Mouse (Mus musculus) neural tube, embryonic 13.5 days (tissue): ENCODE results near the gene Tph1. TPM values are rescaled to one million over a fixed set of nuclear protein-coding genes. Genes with fewer than 3 reads are reported as not detected.
"Not testable (repeated sequence)": the region's sequence is repeated elsewhere in the genome, so short reads cannot be mapped to it uniquely, and the experiment has no call there.

Experiments used
- ATAC-seq: fragments of 200-750 bp; cut with Nextera tagmentation; 2 replicates; pipeline ENCODE4 v1.8.0; 2017; ENCODE audit warnings: low read depth, mild to moderate bottlenecking, moderate TSS enrichment, moderate library complexity
- H3K27ac ChIP-seq: fragments of 300-500 bp; sonication (generic); replicated peaks from 2 replicates; pipeline ENCODE4 v1.5.1; 2015; ENCODE audit warnings: moderate library complexity, mild to moderate bottlenecking, inconsistent platforms
- H3K27me3 ChIP-seq: fragments of 300-500 bp; sonication (generic); 2 replicates; pipeline ENCODE4 v1.6.1; 2015; ENCODE audit warnings: mild to moderate bottlenecking, inconsistent platforms
- H3K36me3 ChIP-seq: fragments of 300-500 bp; sonication (generic); 2 replicates; pipeline ENCODE4 v1.6.1; 2015; ENCODE audit warnings: mild to moderate bottlenecking, inconsistent platforms
- H3K4me1 ChIP-seq: fragments of 300-500 bp; sonication (generic); replicated peaks from 2 replicates; pipeline ENCODE4 v1.6.1; 2015; ENCODE audit warnings: inconsistent platforms
- H3K4me2 ChIP-seq: fragments of 300-500 bp; sonication (generic); 2 replicates; pipeline ENCODE4 v1.6.1; 2015; ENCODE audit warnings: inconsistent platforms, mild to moderate bottlenecking, moderate library complexity
- H3K4me3 ChIP-seq: fragments of 300-500 bp; sonication (generic); 2 replicates; pipeline ENCODE4 v1.5.1; 2015; ENCODE audit warnings: mild to moderate bottlenecking, inconsistent platforms
- H3K9ac ChIP-seq: fragments of 300-500 bp; sonication (generic); 2 replicates; pipeline ENCODE4 v1.6.1; 2015; ENCODE audit warnings: moderate library complexity, mild to moderate bottlenecking, inconsistent platforms
- H3K9me3 ChIP-seq: fragments of 300-500 bp; sonication (generic); 2 replicates; pipeline ENCODE4 v1.6.1; 2016; ENCODE audit warnings: inconsistent platforms
- WGBS: fragments of 180-500 bp; shearing (Covaris S2); methylation state at CpG from one replicate; pipeline ENCODE4 v1.1.7; 2015; 5-methylcytosine and 5-hydroxymethylcytosine counted together
- polyA plus RNA-seq: library from polyadenylated mRNA; unstranded; fragments of >200 nt; fragmentation: Nextera tagmentation; extraction: Ambion mirVana; gene quantifications from 2 replicates; pipeline ENCODE4 v1.2.1, GENCODE M21; 2015

Tph1 gene
- polyA plus RNA-seq, 1 experiment from 2014 or later = 0.60 TPM

- no peak overlapping the region for H3K9ac ChIP-seq
- no peak overlapping the region for H3K27ac ChIP-seq
- H3K4me2 ChIP-seq = no peak overlapping the region
- no peaks in the 10 kb centered on the region for H3K36me3 ChIP-seq
- 0 out of 2 replicates have a peak, but pooled peaks cover 10% of the 10 kb centered on the region for H3K4me1 ChIP-seq
- H3K27me3 ChIP-seq = no peaks in the 10 kb centered on the region
- no peaks in the 10 kb centered on the region for H3K9me3 ChIP-seq
- no peak overlapping the region for H3K4me3 ChIP-seq
- ATAC-seq = no peak
Measured at GRCm38 (mm10) chr7:46680732-46681131, 8.4 kb upstream of the Tph1 start.

DNA sequence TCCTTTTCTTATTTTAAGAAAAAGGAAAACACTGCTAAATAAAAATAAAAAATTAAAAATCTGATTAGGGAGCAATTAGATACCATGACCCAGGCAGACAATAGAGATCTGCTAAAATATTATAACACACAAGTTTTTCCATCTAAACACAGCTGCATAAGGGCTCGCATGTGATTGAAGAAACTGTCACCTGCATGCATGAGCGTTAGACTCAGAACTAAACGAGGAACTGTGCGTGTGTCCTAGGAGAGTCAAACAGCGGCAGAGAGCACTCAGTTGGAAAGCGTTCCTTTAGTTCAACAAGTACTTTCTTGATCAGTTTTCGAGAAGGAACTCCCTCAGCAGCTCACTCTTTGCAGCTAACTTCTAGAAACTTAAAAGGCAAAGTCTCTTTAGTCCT lies 6.7 kb upstream of the Tph1 start:
- WGBS = 84% methylated on average over 7 of the region's 7 CpGs
- not testable (repeated sequence) for H3K9me3 ChIP-seq, H3K27me3 ChIP-seq, ATAC-seq, H3K4me2 ChIP-seq, H3K36me3 ChIP-seq, H3K4me3 ChIP-seq, H3K9ac ChIP-seq, H3K27ac ChIP-seq
- 0 out of 2 replicates have a peak, but pooled peaks cover 10% of the 10 kb centered on the region for H3K4me1 ChIP-seq

GRCm38 (mm10) chr7:46678417-46678816 lies 6.1 kb upstream of the Tph1 start:
- no peak for ATAC-seq
- H3K4me1 ChIP-seq = 0 out of 2 replicates have a peak, but pooled peaks cover 10% of the 10 kb centered on the region
- no peaks in the 10 kb centered on the region for H3K27me3 ChIP-seq
- no peak overlapping the region for H3K9ac ChIP-seq
- no peaks in the 10 kb centered on the region for H3K36me3 ChIP-seq
- no peak overlapping the region for H3K4me3 ChIP-seq
- H3K9me3 ChIP-seq = no peaks in the 10 kb centered on the region
- H3K4me2 ChIP-seq = no peak overlapping the region
- no peak overlapping the region for H3K27ac ChIP-seq
- 95% methylated on average over 3 of the region's 3 CpGs for WGBS

- H3K4me3 ChIP-seq = no peak overlapping the region
- H3K36me3 ChIP-seq = no peaks in the 10 kb centered on the region
- H3K4me1 ChIP-seq = 0 out of 2 replicates have a peak, but pooled peaks cover 10% of the 10 kb centered on the region
- no peak overlapping the region for H3K4me2 ChIP-seq
- no peak overlapping the region; the same call in 1 of the 2 replicates for H3K27ac ChIP-seq
- peak; percentile 43 for ATAC-seq
- H3K27me3 ChIP-seq = no peaks in the 10 kb centered on the region
- 54% methylated on average over 5 of the region's 5 CpGs for WGBS
- H3K9ac ChIP-seq = no peak overlapping the region
- no peaks in the 10 kb centered on the region for H3K9me3 ChIP-seq
Measured at GRCm38 (mm10) chr7:46676808-46677360, 4.5 kb upstream of the Tph1 start.

GRCm38 (mm10) chr7:46675886-46676285 lies 3.5 kb upstream of the Tph1 start:
- no peaks in the 10 kb centered on the region for H3K27me3 ChIP-seq
- H3K4me3 ChIP-seq = no peak overlapping the region
- 0 out of 2 replicates have a peak, but pooled peaks cover 10% of the 10 kb centered on the region for H3K4me1 ChIP-seq
- H3K27ac ChIP-seq = no peak overlapping the region
- WGBS = 87% methylated on average over 8 of the region's 8 CpGs
- H3K9me3 ChIP-seq = no peaks in the 10 kb centered on the region
- no peak for ATAC-seq
- no peaks in the 10 kb centered on the region for H3K36me3 ChIP-seq
- H3K4me2 ChIP-seq = no peak overlapping the region
- H3K9ac ChIP-seq = no peak overlapping the region

DNA sequence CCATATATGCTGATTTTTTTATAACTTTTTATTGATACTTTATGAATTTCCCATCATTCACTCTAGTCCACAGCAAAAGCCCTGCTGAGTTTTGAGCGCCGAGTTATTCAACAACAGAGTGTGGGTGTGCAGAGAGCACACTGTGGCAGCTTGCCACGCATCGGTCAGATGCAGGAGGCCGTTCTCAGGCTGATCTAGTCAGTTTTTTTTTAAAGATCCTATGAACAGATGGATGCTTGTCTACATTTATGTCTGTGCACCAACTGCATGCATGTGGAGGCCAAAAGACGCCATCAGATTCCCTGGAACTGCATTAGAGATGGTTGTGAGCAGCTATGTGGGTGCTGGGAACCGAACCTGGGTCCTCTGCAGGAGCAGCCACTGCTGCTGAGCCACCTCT lies 2.7 kb upstream of the Tph1 start:
- WGBS = 94% methylated on average over 7 of the region's 7 CpGs
- ATAC-seq = no peak
- Histone ChIP-seq H3K4me3 (no peak overlapping the region), H3K9ac (no peak overlapping the region), H3K36me3 (no peaks in the 10 kb centered on the region), H3K9me3 (no peaks in the 10 kb centered on the region), H3K27me3 (no peaks in the 10 kb centered on the region), H3K4me1 (0 out of 2 replicates have a peak, but pooled peaks cover 10% of the 10 kb centered on the region), H3K4me2 (no peak overlapping the region), H3K27ac (no peak overlapping the region)

DNA sequence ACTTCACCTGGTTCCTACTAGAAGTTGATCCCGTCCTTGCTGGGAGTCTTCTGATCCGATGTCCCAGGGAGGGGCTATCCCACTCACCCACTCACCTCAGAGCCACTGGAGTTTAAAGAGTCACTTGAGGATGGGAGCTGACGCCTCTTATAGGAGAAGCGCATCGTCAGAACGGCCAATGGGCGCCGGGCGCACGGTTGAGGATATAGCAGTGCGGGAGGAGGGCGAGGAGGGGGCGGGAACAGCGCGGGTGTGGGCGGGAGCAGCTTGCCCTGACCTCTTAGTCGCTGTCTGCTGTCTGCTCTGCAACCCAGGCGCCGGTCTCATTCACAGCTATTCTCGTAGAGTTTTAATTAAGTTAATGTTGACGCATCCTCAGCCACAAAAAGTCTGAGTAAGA lies 5.1 kb downstream of the Tph1 start:
- H3K9me3 ChIP-seq = no peaks in the 10 kb centered on the region
- H3K4me2 ChIP-seq = peak overlapping the region; percentile 47
- no peaks in the 10 kb centered on the region for H3K36me3 ChIP-seq
- WGBS = 2% methylated on average over 21 of the region's 21 CpGs
- no peak overlapping the region for H3K27ac ChIP-seq
- peaks cover 9% of the 10 kb centered on the region; the same call in 1 of the 2 replicates for H3K4me1 ChIP-seq
- no peak overlapping the region for H3K9ac ChIP-seq
- peak; percentile 67 for ATAC-seq
- H3K27me3 ChIP-seq = peaks cover 28% of the 10 kb centered on the region
- peak overlapping the region; percentile 1; the same call in 1 of the 2 replicates for H3K4me3 ChIP-seq

GRCm38 (mm10) chr7:46665236-46665635 lies 7.1 kb downstream of the Tph1 start:
- Histone ChIP-seq H3K9me3 (no peaks in the 10 kb centered on the region), H3K27ac (no peak overlapping the region), H3K36me3 (no peaks in the 10 kb centered on the region), H3K9ac (no peak overlapping the region), H3K27me3 (peaks cover 28% of the 10 kb centered on the region), H3K4me1 (peaks cover 15% of the 10 kb centered on the region; the same call in 1 of the 2 replicates), H3K4me2 (no peak overlapping the region), H3K4me3 (no peak overlapping the region)
- no peak for ATAC-seq
- 39% methylated on average over 9 of the region's 9 CpGs for WGBS

DNA sequence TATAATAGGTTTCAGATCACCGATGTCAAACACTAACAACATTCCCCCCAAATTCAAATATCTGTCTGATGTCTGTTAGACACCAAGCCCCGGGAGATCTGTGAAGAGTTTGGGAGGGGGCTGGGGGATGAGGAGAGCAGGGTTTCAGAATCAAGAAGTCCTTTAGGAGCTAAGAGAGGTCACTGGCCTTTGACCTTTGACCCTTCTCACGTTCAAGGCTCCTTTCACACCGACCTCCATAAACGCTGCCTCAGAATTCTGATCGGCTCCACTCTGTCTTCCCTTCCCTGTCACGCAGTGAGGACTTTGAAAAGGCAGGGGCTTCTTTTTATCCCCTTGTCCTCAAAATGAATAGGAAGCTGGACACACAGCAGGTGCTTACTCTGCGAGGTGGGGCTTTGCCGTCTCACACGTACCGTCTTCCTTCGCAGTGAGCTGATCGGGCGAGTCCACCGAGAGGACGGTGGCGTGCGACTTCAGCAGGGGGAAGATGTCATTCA lies 10.7 kb downstream of the Tph1 start:
- Histone ChIP-seq H3K36me3 (no peaks in the 10 kb centered on the region), H3K4me2 (peak overlapping the region; percentile 36), H3K9ac (no peak overlapping the region), H3K4me3 (no peak overlapping the region), H3K27me3 (peaks cover 16% of the 10 kb centered on the region), H3K9me3 (no peaks in the 10 kb centered on the region), H3K4me1 (0 out of 2 replicates have a peak, but pooled peaks cover 6% of the 10 kb centered on the region), H3K27ac (no peak overlapping the region)
- ATAC-seq = no peak
- WGBS = 18% methylated on average over 18 of the region's 18 CpGs

DNA sequence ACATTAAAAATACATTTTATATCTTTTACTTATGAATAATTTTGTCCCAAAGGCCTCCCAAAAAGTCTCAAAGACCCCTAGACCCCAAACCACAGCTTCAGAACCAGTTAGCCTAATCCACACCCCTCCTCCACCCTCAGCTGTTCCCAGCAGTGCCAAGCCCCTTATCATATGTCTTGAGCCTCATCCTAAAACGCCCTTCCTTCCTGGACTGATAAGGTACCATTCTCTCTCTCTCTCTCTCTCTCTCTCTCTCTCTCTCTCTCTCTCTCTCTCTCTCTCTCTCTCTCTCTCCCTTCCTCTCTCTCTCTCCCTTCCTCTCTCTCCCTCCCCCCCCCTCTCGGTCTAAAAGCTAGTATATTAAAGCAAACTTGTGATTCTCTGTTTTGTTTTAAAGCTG lies 20.1 kb downstream of the Tph1 start:
- 77% methylated on average over 2 of the region's 2 CpGs for WGBS

GRCm38 (mm10) chr7:46650231-46650630 lies 22.1 kb downstream of the Tph1 start:
- not testable (repeated sequence) for H3K9me3 ChIP-seq, H3K27ac ChIP-seq, H3K36me3 ChIP-seq, H3K4me1 ChIP-seq, ATAC-seq, H3K9ac ChIP-seq, H3K4me2 ChIP-seq, H3K4me3 ChIP-seq, H3K27me3 ChIP-seq
- 51% methylated on average over 5 of the region's 5 CpGs for WGBS

More for the DNA sequence above, 20.1 kb downstream of the Tph1 start:
- Histone ChIP-seq H3K27me3 (no peaks in the 10 kb centered on the region), H3K4me2 (no peak overlapping the region), H3K9me3 (no peaks in the 10 kb centered on the region), H3K36me3 (no peaks in the 10 kb centered on the region), H3K4me3 (no peak overlapping the region), H3K4me1 (no peaks in the 10 kb centered on the region; the same call in 1 of the 2 replicates), H3K9ac (no peak overlapping the region), H3K27ac (no peak overlapping the region)
- ATAC-seq = no peak

GRCm38 (mm10) chr7:46648431-46649140 lies 23.8 kb downstream of the Tph1 start:
- H3K27me3 ChIP-seq = no peaks in the 10 kb centered on the region
- no peaks in the 10 kb centered on the region for H3K36me3 ChIP-seq
- no peaks in the 10 kb centered on the region for H3K4me1 ChIP-seq
- no peak for ATAC-seq
- H3K4me2 ChIP-seq = no peak overlapping the region
- H3K9ac ChIP-seq = no peak overlapping the region
- no peak overlapping the region for H3K27ac ChIP-seq
- H3K9me3 ChIP-seq = no peaks in the 10 kb centered on the region
- WGBS = 70% methylated on average over 4 of the region's 4 CpGs
- no peak overlapping the region for H3K4me3 ChIP-seq
